Mouse (Mus musculus) gastrocnemius, postnatal 36 days (tissue): ENCODE data around the gene Gm7735. TPM values are rescaled to one million over a fixed set of nuclear protein-coding genes. Genes with fewer than 3 reads are reported as not detected.
"Not testable (repeated sequence)": the region's sequence is repeated elsewhere in the genome, so short reads cannot be mapped to it uniquely, and the experiment has no call there.

Experiments used
- DNase-seq, 2 experiments: peaks; one replicate each; pipeline ENCODE4 v3.0.0; 2022
- intact Hi-C: fragments of 180-260 bp; cut with DNase I; formaldehyde crosslinking; loops from one replicate; pipeline ENCODE4 v1.15.1; 2025
- long read RNA-seq, 2 experiments: library from polyadenylated mRNA; stranded (forward); transcript quantifications; one replicate each; pipeline ENCODE4 v2.0.0; 2021
- total RNA-seq, 2 experiments: library from RNA; stranded (reverse); gene quantifications; 2 replicates each; pipeline ENCODE4 v1.2.3; 2021

Gm7735 gene
- not detected for total RNA-seq
- long read RNA-seq, experiment 1 = 0 reads
- long read RNA-seq, experiment 2 = 0 reads

GRCm38 (mm10) chr16:89169190-89169589 lies at the start of gene Gm7735:
Gene Gm7735 (plus strand): TSS chr16:89169490.
- DNase-seq, intact Hi-C loops: not testable (repeated sequence)

- intact Hi-C loops = no loop called here
- DNase-seq = no peak
These were observed 28.7 kb upstream of the Gm7735 start, which contains the start of gene Gm6358 for GRCm38 (mm10) chr16:89140551-89140950. Gene Gm6358 (plus strand): TSS chr16:89140851.

GRCm38 (mm10) chr16:89150786-89151185 lies 18.5 kb upstream of the Gm7735 start, which contains the start of gene Gm10061:
Gene Gm10061 (plus strand): TSS chr16:89151086.
- intact Hi-C loops = no loop called here
- no peak for DNase-seq

- intact Hi-C loops = no loop called here
- DNase-seq = no peak
These were observed 11.6 kb upstream of the Gm7735 start, which contains the start of gene Gm9789 for GRCm38 (mm10) chr16:89157652-89158051. Gene Gm9789 (plus strand): TSS chr16:89157952.

GRCm38 (mm10) chr16:89174435-89174834 lies 5.1 kb downstream of the Gm7735 start, which contains the start of gene 1110057P08Rik:
Gene 1110057P08Rik (plus strand): TSS chr16:89174735.
- no peak for DNase-seq
- intact Hi-C loops = no loop called here

- DNase-seq = no peak
- intact Hi-C loops = no loop called here
These were observed 19.3 kb downstream of the Gm7735 start for GRCm38 (mm10) chr16:89188621-89189020.

- intact Hi-C loops = no loop called here
- DNase-seq = no peak
These were observed 36.3 kb downstream of the Gm7735 start, which contains the start of gene Krtap20-2 for GRCm38 (mm10) chr16:89205561-89205960. Gene Krtap20-2 (plus strand): TSS chr16:89205861.

Other genes with a start within 250 kb of the Gm7735 start
- gene Krtap19-9b, start 237.2 kb upstream of the Gm7735 start, total RNA-seq = not detected
- gene Krtap16-3, start 206.6 kb upstream of the Gm7735 start, total RNA-seq = not detected
- gene Krtap22-2, start 158.7 kb upstream of the Gm7735 start, total RNA-seq = not detected
- gene Gm10229, start 154.2 kb upstream of the Gm7735 start, total RNA-seq = not detected
- not detected for gene Krtap6-1, start 137.8 kb upstream of the Gm7735 start, total RNA-seq
- not detected for gene Gm10228, start 128.0 kb upstream of the Gm7735 start, total RNA-seq
- not detected for gene Krtap6-5, start 121.6 kb upstream of the Gm7735 start, total RNA-seq
- not detected for gene 1110025L11Rik, start 105.5 kb upstream of the Gm7735 start, total RNA-seq
- gene Krtap6-3, start 85.5 kb upstream of the Gm7735 start, total RNA-seq = not detected
- not detected for gene Gm6358, start 28.6 kb upstream of the Gm7735 start, total RNA-seq
- gene Gm10061, start 18.4 kb upstream of the Gm7735 start, total RNA-seq = not detected
- not detected for gene Gm9789, start 11.5 kb upstream of the Gm7735 start, total RNA-seq
- not detected for gene 1110057P08Rik, start 5.2 kb downstream of the Gm7735 start, total RNA-seq
- not detected for gene Krtap20-2, start 36.4 kb downstream of the Gm7735 start, total RNA-seq
- gene Krtap21-1, start 234.4 kb downstream of the Gm7735 start, total RNA-seq = not detected